Mouse (Mus musculus) cerebellum, adult 2 months (tissue): Measurements from ENCODE around the gene Cyp2c23. TPM values are rescaled to one million over a fixed set of nuclear protein-coding genes. Genes with fewer than 3 reads are reported as not detected.

Experiments used
- DNase-seq, 2 experiments: peaks; one replicate each; pipeline ENCODE4 v3.0.0; 2021
- H3K27ac ChIP-seq: fragments of 200-500 bp; 2 replicates; pipeline ENCODE4 v1.5.1; 2012; ENCODE audit warnings: low read length, control low read depth, inconsistent platforms; ENCODE audit not compliant: insufficient read depth
- H3K27me3 ChIP-seq: fragments of 200-500 bp; 2 replicates; pipeline ENCODE4 v1.6.1; 2012; ENCODE audit warnings: inconsistent platforms, mild to moderate bottlenecking, low read length, moderate library complexity; ENCODE audit not compliant: control insufficient read depth, insufficient read depth
- H3K4me1 ChIP-seq: fragments of 200-500 bp; 2 replicates; pipeline ENCODE4 v1.6.1; 2011; ENCODE audit warnings: low read length; ENCODE audit not compliant: control insufficient read depth, insufficient read depth
- H3K4me3 ChIP-seq: fragments of 200-500 bp; replicated peaks from 2 replicates; pipeline ENCODE3; 2011; ENCODE audit warnings: mild to moderate bottlenecking, low read depth, low read length, control low read depth; ENCODE audit not compliant: insufficient read depth
- CTCF ChIP-seq: fragments of 200-500 bp; IDR thresholded peaks from 2 replicates; pipeline ENCODE4 v1.5.1; 2011; ENCODE audit warnings: low read depth, mild to moderate bottlenecking, control low read depth, low read length, moderate library complexity, borderline replicate concordance; ENCODE audit not compliant: insufficient read depth
- POLR2A ChIP-seq: fragments of 200-500 bp; IDR thresholded peaks from 2 replicates; pipeline ENCODE4 v1.6.1; 2011; ENCODE audit warnings: low read length, control low read depth, borderline replicate concordance; ENCODE audit not compliant: insufficient read depth
- WGBS: fragments of 180-500 bp; shearing (Covaris S2); methylation state at CpG from one replicate; pipeline ENCODE4 v1.1.7; 2018; 5-methylcytosine and 5-hydroxymethylcytosine counted together
- polyA plus RNA-seq: library from polyadenylated mRNA; depleted of rRNA; stranded (reverse); fragments of >200 nt; gene quantifications from 2 replicates; pipeline ENCODE4 v1.2.3, GENCODE M21; 2012; rRNA removed

Gene Cyp2c23
- polyA plus RNA-seq, 1 experiment = not detected

DNA sequence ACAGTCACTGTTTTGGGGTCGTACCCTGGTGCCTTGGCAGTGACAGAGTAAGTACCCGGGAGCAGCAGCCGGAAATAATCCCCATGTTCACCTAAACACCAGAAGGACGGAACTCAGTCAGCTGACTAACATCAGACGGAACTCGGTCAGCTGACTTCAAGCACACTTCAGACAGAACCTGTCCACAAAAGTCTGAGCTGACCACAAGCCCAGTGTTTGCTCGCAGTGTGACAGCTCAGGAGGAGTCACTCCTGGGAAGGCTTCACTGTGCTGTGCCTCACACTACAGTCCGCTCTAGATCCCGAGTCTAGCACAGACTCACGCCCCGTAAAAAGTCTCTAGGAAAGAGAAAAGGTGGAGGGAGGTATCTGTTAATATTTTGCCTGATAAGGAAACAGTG lies 69.0 kb downstream of the Cyp2c23 start:
- Histone ChIP-seq H3K4me3 (no peak overlapping the region), H3K27ac (no peak overlapping the region), H3K4me1 (no peaks in the 10 kb centered on the region), H3K27me3 (no peaks in the 10 kb centered on the region)
- no peak for DNase-seq
- TF ChIP-seq POLR2A = no peak
- no peak for TF ChIP-seq CTCF
- 82% methylated on average over 11 of the region's 11 CpGs for WGBS

- Histone ChIP-seq H3K4me1 (no peaks in the 10 kb centered on the region), H3K4me3 (no peak overlapping the region), H3K27me3 (no peaks in the 10 kb centered on the region), H3K27ac (no peak overlapping the region)
- peak; percentile 51 to 61 for DNase-seq
- TF ChIP-seq CTCF (peak; percentile 89), POLR2A (no peak)
- WGBS = 25% methylated on average over 2 of the region's 2 CpGs
These were observed 69.8 kb downstream of the Cyp2c23 start for GRCm38 (mm10) chr19:43959162-43959561.

GRCm38 (mm10) chr19:43957881-43958280 lies 71.1 kb downstream of the Cyp2c23 start:
- Histone ChIP-seq H3K27me3 (no peaks in the 10 kb centered on the region), H3K27ac (no peak overlapping the region), H3K4me3 (no peak overlapping the region), H3K4me1 (no peaks in the 10 kb centered on the region)
- TF ChIP-seq CTCF = no peak
- WGBS = 66% methylated on average over 4 of the region's 4 CpGs
- no peak for DNase-seq

- WGBS = 27% methylated on average over 4 of the region's 4 CpGs
These were observed 71.6 kb downstream of the Cyp2c23 start for GRCm38 (mm10) chr19:43957402-43957801.

GRCm38 (mm10) chr19:43955266-43955665 lies 73.7 kb downstream of the Cyp2c23 start:
- no peak overlapping the region for H3K27ac ChIP-seq
- H3K27me3 ChIP-seq = no peaks in the 10 kb centered on the region
- no peak for DNase-seq
- H3K4me3 ChIP-seq = no peak overlapping the region
- WGBS = 75% methylated on average over 5 of the region's 5 CpGs
- H3K4me1 ChIP-seq = no peaks in the 10 kb centered on the region
- no peak for TF ChIP-seq CTCF
- no peak for TF ChIP-seq POLR2A

More at GRCm38 (mm10) chr19:43957402-43957801, 71.6 kb downstream of the Cyp2c23 start:
- no peaks in the 10 kb centered on the region for H3K4me1 ChIP-seq
- no peak for DNase-seq
- no peaks in the 10 kb centered on the region for H3K27me3 ChIP-seq
- TF ChIP-seq CTCF = no peak
- TF ChIP-seq POLR2A = no peak
- no peak overlapping the region for H3K4me3 ChIP-seq
- H3K27ac ChIP-seq = no peak overlapping the region

Other genes with a start within 250 kb of the Cyp2c23 start
- 0.05 and 0.19 TPM in 2 replicates for gene Abcc2, start 247.0 kb downstream of the Cyp2c23 start, polyA plus RNA-seq
- gene Dnmbp, start 89.0 kb downstream of the Cyp2c23 start, polyA plus RNA-seq = 13.3 and 14.4 TPM in 2 replicates
- gene Cpn1, start 42.7 kb downstream of the Cyp2c23 start, polyA plus RNA-seq = 0.16 and 0.36 TPM in 2 replicates
- gene Erlin1, start 40.6 kb upstream of the Cyp2c23 start, polyA plus RNA-seq = 12.3 and 12.6 TPM in 2 replicates
- gene Chuk, start 78.3 kb upstream of the Cyp2c23 start, polyA plus RNA-seq = 78.8 and 82.7 TPM in 2 replicates
- gene Cwf19l1, start 106.7 kb upstream of the Cyp2c23 start, polyA plus RNA-seq = 26.3 and 28.8 TPM in 2 replicates
- gene Bloc1s2, start 117.2 kb upstream of the Cyp2c23 start, polyA plus RNA-seq = 81.0 and 82.4 TPM in 2 replicates
- 5.3 and 8.2 TPM in 2 replicates for gene Pkd2l1, start 163.2 kb upstream of the Cyp2c23 start, polyA plus RNA-seq
- gene Scd3, start 174.1 kb upstream of the Cyp2c23 start, polyA plus RNA-seq = 20.5 and 20.9 TPM in 2 replicates